Mouse (Mus musculus) heart, embryonic 10.5 days (tissue): ENCODE data around the gene Acmsd. TPM values are rescaled to one million over a fixed set of nuclear protein-coding genes. Genes with fewer than 3 reads are reported as not detected.
"Not testable (repeated sequence)": the region's sequence is repeated elsewhere in the genome, so short reads cannot be mapped to it uniquely, and the experiment has no call there.

Experiments used
- DNase-seq: peaks from one replicate; pipeline ENCODE4 v3.0.0-alpha.2; 2017; ENCODE audit warnings: low spot score
- H3K27ac ChIP-seq: fragments of 300-500 bp; sonication (generic); 2 replicates; pipeline ENCODE4 v1.5.1; 2016; ENCODE audit warnings: mild to moderate bottlenecking
- H3K27me3 ChIP-seq: fragments of 300-500 bp; sonication (generic); 2 replicates; pipeline ENCODE4 v1.6.1; 2016; ENCODE audit warnings: mild to moderate bottlenecking; ENCODE audit not compliant: poor library complexity, insufficient read depth, severe bottlenecking
- H3K36me3 ChIP-seq: fragments of 300-500 bp; sonication (generic); 2 replicates; pipeline ENCODE4 v1.6.1; 2016; ENCODE audit warnings: mild to moderate bottlenecking, moderate library complexity
- H3K4me1 ChIP-seq: fragments of 300-500 bp; sonication (generic); 2 replicates; pipeline ENCODE4 v1.6.1; 2016; ENCODE audit warnings: mild to moderate bottlenecking
- H3K4me3 ChIP-seq: fragments of 300-500 bp; sonication (generic); 2 replicates; pipeline ENCODE4 v1.5.1; 2016; ENCODE audit warnings: mild to moderate bottlenecking, moderate library complexity
- H3K9me3 ChIP-seq: fragments of 300-500 bp; sonication (generic); 2 replicates; pipeline ENCODE4 v1.6.1; 2016; ENCODE audit warnings: mild to moderate bottlenecking, moderate library complexity
- WGBS: fragments of 180-500 bp; shearing (Covaris S2); methylation state at CpG from one replicate; pipeline ENCODE4 v1.1.7; 2016; 5-methylcytosine and 5-hydroxymethylcytosine counted together
- polyA plus RNA-seq: library from polyadenylated mRNA; unstranded; fragments of >200 nt; fragmentation: Nextera tagmentation; extraction: Ambion mirVana; gene quantifications from 2 replicates; pipeline ENCODE4 v1.2.1, GENCODE M21; 2016

Acmsd gene
- polyA plus RNA-seq, 1 experiment from 2014 or later, result 0.58 TPM

DNA sequence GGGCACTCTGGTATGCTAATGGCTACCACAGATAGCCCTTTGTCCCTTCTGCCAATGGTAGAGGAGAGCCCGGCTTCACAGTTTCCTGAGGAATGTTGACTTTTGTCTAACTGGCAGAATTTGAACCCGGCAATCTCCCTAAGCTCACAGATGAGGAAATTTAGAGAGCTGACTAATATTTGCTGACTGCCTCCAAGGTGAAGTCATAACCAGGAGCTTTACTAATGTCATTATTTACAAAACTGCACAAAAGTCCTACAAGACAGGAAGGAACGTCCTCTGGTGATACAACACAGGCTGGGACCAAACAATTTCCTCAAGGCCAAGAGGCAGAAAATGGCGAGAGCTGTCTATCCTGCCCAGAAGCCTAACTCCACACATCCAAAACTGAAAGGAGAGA lies 26.6 kb downstream of the Acmsd start:
- no peak for DNase-seq
- H3K9me3 ChIP-seq, result no peaks in the 10 kb centered on the region
- H3K27me3 ChIP-seq, result no peaks in the 10 kb centered on the region
- peaks cover 17% of the 10 kb centered on the region; the same call in 1 of the 2 replicates for H3K4me1 ChIP-seq
- peak overlapping the region; percentile 67 for H3K27ac ChIP-seq
- H3K4me3 ChIP-seq, result no peak overlapping the region
- 67% methylated on average over 4 of the region's 4 CpGs for WGBS
- H3K36me3 ChIP-seq, result no peaks in the 10 kb centered on the region

DNA sequence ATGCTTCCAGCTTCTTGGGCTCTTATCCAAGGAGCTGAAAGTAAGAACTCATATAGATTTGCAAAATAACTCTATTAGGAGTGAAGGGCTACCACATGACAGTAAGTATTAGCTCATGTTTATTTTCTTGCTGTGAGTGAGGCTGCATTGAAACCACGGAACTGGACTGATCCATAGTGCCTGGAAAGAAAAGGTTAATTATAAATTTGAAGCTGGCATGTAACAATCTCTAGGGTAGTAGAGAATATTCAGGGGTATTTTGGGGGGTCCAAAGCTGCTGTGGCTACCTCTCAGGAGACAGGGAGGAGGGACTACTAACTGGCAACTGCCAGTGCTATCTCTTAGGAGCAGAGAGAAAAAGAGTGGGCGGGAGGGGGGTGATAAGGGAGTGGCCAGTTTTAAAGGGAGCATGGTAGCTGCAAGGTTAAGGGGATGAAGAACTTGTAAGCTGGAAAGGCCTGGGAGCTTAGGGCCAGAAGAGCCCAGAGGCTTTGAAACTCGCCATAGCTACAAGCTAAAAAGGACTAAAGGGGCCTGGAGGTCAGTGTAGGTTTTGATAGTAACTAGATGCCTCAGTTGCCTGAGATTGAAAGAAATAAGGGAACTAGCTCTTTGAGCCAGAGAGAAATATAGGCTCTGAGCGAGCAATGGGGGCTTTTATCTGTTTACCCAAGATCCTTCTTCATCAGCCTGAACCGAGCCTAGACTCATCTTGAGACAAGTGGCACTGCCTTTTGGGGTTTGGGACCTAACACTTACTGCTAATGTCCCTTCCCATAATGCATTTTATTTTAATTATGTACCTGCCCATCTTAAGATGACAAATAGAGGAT lies 27.3 kb downstream of the Acmsd start:
- H3K27me3 ChIP-seq, result no peaks in the 10 kb centered on the region
- peak overlapping the region; percentile 67 for H3K27ac ChIP-seq
- peaks cover 17% of the 10 kb centered on the region; the same call in 1 of the 2 replicates for H3K4me1 ChIP-seq
- DNase-seq, result peak; percentile 88
- WGBS, result 49% methylated on average over 5 of the region's 5 CpGs
- no peak overlapping the region for H3K4me3 ChIP-seq
- no peaks in the 10 kb centered on the region for H3K36me3 ChIP-seq
- no peaks in the 10 kb centered on the region for H3K9me3 ChIP-seq

DNA sequence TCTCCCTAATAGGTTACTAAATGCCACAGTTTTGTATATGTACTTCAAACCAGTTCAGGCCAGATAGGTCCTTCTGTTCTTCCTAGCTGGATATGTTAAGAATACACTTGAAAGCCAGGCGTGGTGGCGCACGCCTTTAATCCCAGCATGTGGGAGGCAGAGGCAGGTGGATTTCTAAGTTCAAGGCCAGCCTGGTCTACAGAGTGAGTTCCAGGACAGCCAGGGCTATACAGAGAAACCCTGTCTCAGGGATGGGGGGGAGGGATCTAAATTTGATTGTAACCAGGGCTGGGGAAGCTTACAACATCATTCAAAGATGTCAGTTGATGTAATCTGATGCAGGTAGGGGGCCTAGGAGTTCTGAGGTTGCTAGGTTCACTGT lies 27.9 kb downstream of the Acmsd start:
- not testable (repeated sequence) for H3K9me3 ChIP-seq, H3K36me3 ChIP-seq, H3K4me3 ChIP-seq, DNase-seq, H3K27me3 ChIP-seq
- peaks cover 17% of the 10 kb centered on the region; the same call in 1 of the 2 replicates for H3K4me1 ChIP-seq
- 86% methylated on average over 3 of the region's 3 CpGs for WGBS
- peak overlapping the region; percentile 67; the same call in 1 of the 2 replicates for H3K27ac ChIP-seq

DNA sequence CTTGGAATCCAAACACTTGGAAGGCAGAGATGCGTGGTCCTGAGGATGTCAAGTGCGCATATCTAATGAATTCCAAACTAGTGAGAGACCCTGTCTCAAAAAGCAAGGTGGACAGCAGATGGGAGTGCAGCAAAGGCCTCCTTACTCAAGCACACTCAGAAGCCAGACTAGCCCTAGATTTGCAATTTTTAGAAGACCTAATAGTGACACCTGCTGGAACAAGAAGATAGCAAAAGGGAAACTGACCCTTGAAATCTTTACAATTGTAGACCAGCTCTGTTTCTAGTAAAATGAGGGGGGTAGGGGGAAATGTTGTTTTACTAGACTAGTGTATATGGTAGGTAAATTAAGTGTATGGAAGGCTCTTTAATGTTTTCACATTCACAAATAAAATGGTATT lies 36.3 kb downstream of the Acmsd start:
- no peak for DNase-seq
- Histone ChIP-seq H3K27ac (no peak overlapping the region), H3K4me1 (no peaks in the 10 kb centered on the region), H3K4me3 (no peak overlapping the region), H3K27me3 (no peaks in the 10 kb centered on the region), H3K9me3 (no peaks in the 10 kb centered on the region), H3K36me3 (no peaks in the 10 kb centered on the region)
- 59% methylated on average over 2 of the region's 2 CpGs for WGBS

DNA sequence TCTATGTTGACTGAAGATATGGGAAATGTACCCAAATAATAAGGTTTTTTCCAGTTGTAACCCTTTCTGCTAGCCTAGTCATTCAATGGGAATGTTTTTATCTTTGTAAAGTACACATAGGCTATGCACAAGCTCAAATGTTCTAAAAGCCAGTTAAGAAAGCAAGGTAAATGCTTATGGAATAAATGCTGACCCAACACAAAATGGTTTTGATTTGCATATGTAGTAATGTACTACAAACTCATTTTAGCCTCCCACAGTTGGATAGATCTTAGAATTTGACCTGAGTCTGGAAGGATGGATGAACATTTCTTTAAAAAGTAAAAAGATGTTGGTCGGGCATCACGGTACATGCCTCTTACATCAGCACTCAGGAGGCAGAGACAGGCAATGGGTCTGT lies 37.5 kb downstream of the Acmsd start:
- no peaks in the 10 kb centered on the region for H3K9me3 ChIP-seq
- WGBS, result 89% methylated on average over 2 of the region's 2 CpGs
- no peak for DNase-seq

DNA sequence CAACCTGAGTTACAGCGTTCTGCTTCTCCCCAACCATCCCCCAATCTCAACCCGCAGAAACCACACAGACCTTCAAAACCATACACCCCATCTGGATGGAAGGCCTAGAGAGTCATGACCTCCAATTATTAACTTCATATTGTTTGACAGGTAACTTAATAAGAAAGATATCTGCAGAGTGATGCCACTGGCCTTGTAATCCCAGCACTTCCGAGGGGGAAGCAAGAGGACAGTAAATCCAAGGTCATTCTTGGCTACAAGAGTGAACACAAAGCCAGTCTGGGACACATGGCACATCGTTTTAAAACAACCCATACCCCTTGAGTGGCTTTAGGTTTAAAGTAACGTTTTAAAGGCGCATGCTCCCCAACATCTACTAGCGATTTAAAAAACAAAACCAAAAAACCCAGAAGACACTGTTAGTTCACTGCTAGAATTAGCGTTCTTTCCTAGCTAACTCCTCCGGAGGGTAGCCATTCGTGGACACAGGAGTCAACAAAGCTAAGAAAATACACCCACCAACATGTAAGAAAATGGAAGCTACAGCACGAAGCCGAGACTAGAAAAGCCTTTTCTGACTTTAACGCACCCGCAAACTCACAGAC lies 44.1 kb downstream of the Acmsd start:
- H3K27ac ChIP-seq, result peak overlapping the region; percentile 97
- no peaks in the 10 kb centered on the region for H3K9me3 ChIP-seq
- no peaks in the 10 kb centered on the region for H3K27me3 ChIP-seq
- H3K4me3 ChIP-seq, result peak overlapping the region; percentile 90
- H3K36me3 ChIP-seq, result 0 out of 2 replicates have a peak, but pooled peaks cover 4% of the 10 kb centered on the region
- WGBS, result 3% methylated on average over 14 of the region's 14 CpGs
- DNase-seq, result no peak
- H3K4me1 ChIP-seq, result peaks cover 13% of the 10 kb centered on the region

More for the DNA sequence above, 37.5 kb downstream of the Acmsd start:
- Histone ChIP-seq H3K36me3 (0 out of 2 replicates have a peak, but pooled peaks cover 1% of the 10 kb centered on the region), H3K27me3 (no peaks in the 10 kb centered on the region), H3K4me3 (no peak overlapping the region), H3K4me1 (no peaks in the 10 kb centered on the region), H3K27ac (no peak overlapping the region)

DNA sequence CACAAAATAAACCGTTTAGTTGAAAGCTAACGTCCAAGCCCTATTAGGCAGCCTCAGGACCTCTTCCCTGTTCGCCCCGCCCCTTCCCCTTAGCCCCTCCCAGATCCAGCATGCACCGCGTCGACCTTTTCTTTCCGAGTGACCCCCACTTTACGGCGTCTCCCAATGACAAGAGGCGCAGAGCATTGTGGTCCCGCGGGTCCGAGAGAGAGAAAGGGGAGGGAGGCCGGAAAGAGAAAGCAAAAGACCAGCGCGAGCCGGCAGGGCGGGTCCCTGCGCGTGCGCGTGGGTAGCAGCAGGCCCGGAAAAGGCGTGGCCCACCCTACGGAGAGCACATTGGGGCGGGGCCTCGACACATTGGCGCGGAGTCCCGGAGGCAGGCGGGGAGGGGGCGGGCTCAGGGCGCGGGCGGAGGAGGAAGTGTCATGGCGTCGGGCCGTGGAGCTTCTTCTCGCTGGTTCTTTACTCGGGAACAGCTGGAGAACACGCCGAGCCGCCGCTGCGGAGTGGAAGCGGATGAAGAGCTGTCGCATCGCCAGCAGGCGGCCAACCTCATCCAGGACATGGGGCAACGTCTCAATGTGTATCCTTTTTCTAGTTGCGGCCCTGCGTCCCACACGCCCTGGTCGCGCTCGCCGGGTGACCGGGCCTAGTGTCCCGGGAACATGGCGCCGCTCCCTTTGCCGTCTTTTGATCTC lies 44.7 kb downstream of the Acmsd start, which contains the start of gene Ccnt2:
Gene Ccnt2 (plus strand): TSS at position 362 of the 698 bp plus-strand sequence.
- WGBS, result under 1% methylated on average over 61 of the region's 63 CpGs

DNA sequence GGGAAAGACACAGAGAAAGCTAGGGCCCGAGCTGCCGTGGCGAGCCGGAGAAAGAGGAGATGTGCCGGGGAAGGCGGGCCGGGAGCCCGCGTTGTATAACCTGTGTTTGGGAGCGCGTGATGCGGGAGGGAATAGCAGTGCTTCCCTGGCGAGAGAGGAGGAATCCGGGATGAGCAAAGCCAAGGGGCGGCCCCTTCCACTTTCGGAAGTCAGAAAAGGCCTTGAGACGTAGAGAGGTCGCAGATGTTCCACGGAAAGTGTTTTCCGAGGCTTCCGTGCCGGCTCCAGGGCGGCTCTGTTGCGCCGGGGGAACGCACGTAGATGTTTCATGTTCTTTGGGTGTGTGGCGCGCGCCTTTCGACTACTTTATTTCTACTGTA lies 45.3 kb downstream of the Acmsd start:
- peak overlapping the region; percentile 97 for H3K27ac ChIP-seq
- H3K27me3 ChIP-seq, result no peaks in the 10 kb centered on the region
- H3K36me3 ChIP-seq, result peaks cover 10% of the 10 kb centered on the region; the same call in 1 of the 2 replicates
- under 1% methylated on average over 31 of the region's 31 CpGs for WGBS
- no peak for DNase-seq
- H3K4me1 ChIP-seq, result peaks cover 23% of the 10 kb centered on the region
- no peaks in the 10 kb centered on the region for H3K9me3 ChIP-seq
- H3K4me3 ChIP-seq, result peak overlapping the region; percentile 90

More for the DNA sequence above, 44.7 kb downstream of the Acmsd start, which contains the start of gene Ccnt2:
- DNase-seq, result peak; percentile 100
- peaks cover 18% of the 10 kb centered on the region for H3K4me1 ChIP-seq
- peak within 1 kb of the TSS; percentile 97 for H3K27ac ChIP-seq
- H3K36me3 ChIP-seq, result peaks cover 10% of the 10 kb centered on the region; the same call in 1 of the 2 replicates
- H3K4me3 ChIP-seq, result peak within 1 kb of the TSS; percentile 90
- H3K27me3 ChIP-seq, result no peaks in the 10 kb centered on the region
- no peaks in the 10 kb centered on the region for H3K9me3 ChIP-seq

DNA sequence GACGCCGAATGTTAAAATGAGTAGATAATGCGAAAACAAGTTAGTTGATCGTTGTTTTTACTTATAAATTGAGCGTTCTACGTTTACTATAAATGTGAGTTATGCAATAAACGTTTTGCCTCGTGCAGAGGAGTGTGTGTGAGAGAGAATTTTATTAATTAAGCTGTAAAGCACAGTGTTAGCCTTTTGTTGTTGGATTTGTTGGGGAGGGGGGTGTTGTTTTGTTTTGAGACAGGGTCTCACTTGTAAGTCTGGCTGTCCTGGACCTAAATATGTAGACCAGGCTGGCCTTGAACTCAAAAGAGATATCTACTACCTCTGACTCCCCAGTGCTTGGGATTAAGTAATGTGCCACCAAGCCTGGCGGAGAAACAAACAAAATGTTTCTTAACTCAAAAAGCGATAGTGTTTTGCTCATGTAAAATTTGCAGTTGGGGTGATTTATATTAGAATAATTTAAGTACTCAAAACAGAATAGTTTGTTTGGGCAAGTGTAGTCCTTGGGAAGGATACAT lies 46.0 kb downstream of the Acmsd start:
- Histone ChIP-seq H3K27me3 (no peaks in the 10 kb centered on the region), H3K4me3 (peak overlapping the region; percentile 90), H3K4me1 (peaks cover 31% of the 10 kb centered on the region), H3K27ac (peak overlapping the region; percentile 97), H3K36me3 (peaks cover 10% of the 10 kb centered on the region; the same call in 1 of the 2 replicates), H3K9me3 (no peaks in the 10 kb centered on the region)
- WGBS, result 9% methylated on average over 10 of the region's 10 CpGs
- DNase-seq, result no peak

DNA sequence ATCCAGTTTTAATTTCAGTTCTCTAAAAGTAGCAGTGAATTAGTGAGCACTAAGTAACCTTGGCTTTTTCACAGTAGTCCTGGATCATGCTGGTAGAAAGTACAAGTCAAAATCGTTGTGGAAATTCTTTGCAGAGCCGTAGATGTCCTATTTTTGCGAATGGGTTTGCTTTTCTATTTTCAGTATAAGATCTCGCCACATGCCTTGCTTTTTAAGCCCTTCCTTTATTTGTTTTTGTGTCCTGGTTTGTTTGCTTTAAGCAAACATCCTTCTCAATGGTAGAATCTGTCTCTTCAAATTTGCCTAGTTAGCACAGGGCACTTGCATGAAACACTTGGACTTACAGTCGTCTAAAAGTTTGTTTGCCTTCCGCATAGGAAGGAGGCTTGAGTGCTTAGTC lies 47.0 kb downstream of the Acmsd start:
- H3K36me3 ChIP-seq, result peaks cover 10% of the 10 kb centered on the region; the same call in 1 of the 2 replicates
- 60% methylated on average over 6 of the region's 6 CpGs for WGBS
- H3K9me3 ChIP-seq, result no peaks in the 10 kb centered on the region
- H3K27me3 ChIP-seq, result no peaks in the 10 kb centered on the region
- peaks cover 41% of the 10 kb centered on the region for H3K4me1 ChIP-seq
- no peak overlapping the region for H3K27ac ChIP-seq
- DNase-seq, result no peak
- peak overlapping the region; percentile 90 for H3K4me3 ChIP-seq

DNA sequence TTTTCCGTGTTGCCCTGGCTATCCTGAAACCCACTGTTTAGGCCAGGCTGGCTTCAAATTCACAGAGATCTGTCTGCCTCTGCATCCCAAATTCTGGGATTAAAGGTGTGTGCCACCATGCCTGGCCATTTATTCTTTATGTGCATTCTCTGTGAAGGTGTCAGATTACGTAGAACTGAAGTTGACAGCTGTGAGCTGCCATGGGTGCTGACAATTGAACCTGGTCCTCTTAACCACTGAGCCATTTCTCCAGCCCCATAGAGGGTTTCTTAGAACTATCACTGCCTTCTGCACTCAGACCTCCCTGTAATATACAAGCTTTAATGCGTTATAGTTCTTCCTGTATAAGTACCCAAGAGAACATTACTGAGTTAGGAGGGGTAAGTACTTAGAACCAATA lies 49.4 kb downstream of the Acmsd start:
- H3K4me3 ChIP-seq, result no peak overlapping the region
- H3K36me3 ChIP-seq, result peaks cover 6% of the 10 kb centered on the region; the same call in 1 of the 2 replicates
- no peak for DNase-seq
- H3K27ac ChIP-seq, result no peak overlapping the region
- WGBS, result 81% methylated on average over 3 of the region's 3 CpGs
- H3K4me1 ChIP-seq, result peaks cover 52% of the 10 kb centered on the region
- no peaks in the 10 kb centered on the region for H3K27me3 ChIP-seq
- H3K9me3 ChIP-seq, result no peaks in the 10 kb centered on the region

DNA sequence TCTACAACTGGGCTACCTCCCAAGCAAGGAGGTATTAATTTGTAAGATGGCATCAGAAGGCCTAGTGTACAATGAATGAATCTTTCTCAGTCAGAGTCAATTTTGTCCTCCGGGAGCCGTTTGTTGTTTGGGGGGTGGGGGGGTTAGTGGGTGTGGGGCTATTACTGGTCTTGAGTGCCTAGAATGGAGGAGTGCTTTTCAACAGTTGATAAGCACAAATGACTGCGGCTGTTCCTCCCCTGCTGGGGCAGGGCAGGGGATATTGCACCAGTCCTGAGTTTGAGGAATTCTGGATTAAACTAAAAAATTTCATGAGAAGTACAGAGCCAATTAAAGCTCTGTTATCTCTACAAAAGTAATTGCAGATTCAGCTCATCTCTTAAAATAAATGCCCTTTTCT lies 50.9 kb downstream of the Acmsd start:
- H3K27ac ChIP-seq, result no peak overlapping the region

More for the DNA sequence above, 50.9 kb downstream of the Acmsd start:
- no peaks in the 10 kb centered on the region for H3K9me3 ChIP-seq
- 6% methylated on average over 3 of the region's 3 CpGs for WGBS
- peaks cover 6% of the 10 kb centered on the region; the same call in 1 of the 2 replicates for H3K36me3 ChIP-seq
- H3K4me1 ChIP-seq, result peaks cover 59% of the 10 kb centered on the region
- peak overlapping the region; percentile 12; the same call in 1 of the 2 replicates for H3K4me3 ChIP-seq
- H3K27me3 ChIP-seq, result no peaks in the 10 kb centered on the region
- DNase-seq, result no peak
